Mouse (Mus musculus): ENCODE data around the gene Frem1.

GRCm38 (mm10) chr4:82881366-82881765 is 170.8 kb downstream of the Frem1 start:
- TF ChIP-seq CTCF (conservative IDR thresholded peaks at IDR 0.05 in 1 of 2, IDR thresholded peaks at IDR 0.05 in 1 of 2; ENCODE audit: low read depth in 2 of 2, low read length in 2 of 2) (no peak), MAFK (IDR thresholded peaks at IDR 0.05; ENCODE audit: insufficient replicate concordance, low read length) (no peak), POLR2A (IDR thresholded peaks at IDR 0.05; ENCODE audit: low read depth, low read length) (no peak), EP300 (IDR thresholded peaks at IDR 0.05; ENCODE audit: low read length) (no peak), TCF12 (IDR thresholded peaks at IDR 0.05; ENCODE audit: low read depth, low read length) (no peak), KAT2A (IDR thresholded peaks at IDR 0.05; ENCODE audit: insufficient replicate concordance, low read length) (no peak), SIN3A (IDR thresholded peaks at IDR 0.05; ENCODE audit: low read length) (no peak), MEF2A (IDR thresholded peaks at IDR 0.05; ENCODE audit: borderline replicate concordance, low read depth, low read length) (no peak), ZKSCAN1 (IDR thresholded peaks at IDR 0.05; ENCODE audit: borderline replicate concordance, low read depth, low read length) (no peak), USF2 (conservative IDR thresholded peaks at IDR 0.05; ENCODE audit: low read depth, low read length) (no peak), SMC3 (IDR thresholded peaks at IDR 0.05; ENCODE audit: low read depth, low read length) (no peak), MAX (IDR thresholded peaks at IDR 0.05; ENCODE audit: low read length) (no peak)

All from CH12.LX (cell line).